Mouse (Mus musculus): ENCODE measurements at regions not wholly inside any gene's neighbourhood (a gene's known extent, or its start where the extent isn't known, plus 50 kb on each side); places are given as distances from the start of the nearest gene placed in this dataset.

DNA sequence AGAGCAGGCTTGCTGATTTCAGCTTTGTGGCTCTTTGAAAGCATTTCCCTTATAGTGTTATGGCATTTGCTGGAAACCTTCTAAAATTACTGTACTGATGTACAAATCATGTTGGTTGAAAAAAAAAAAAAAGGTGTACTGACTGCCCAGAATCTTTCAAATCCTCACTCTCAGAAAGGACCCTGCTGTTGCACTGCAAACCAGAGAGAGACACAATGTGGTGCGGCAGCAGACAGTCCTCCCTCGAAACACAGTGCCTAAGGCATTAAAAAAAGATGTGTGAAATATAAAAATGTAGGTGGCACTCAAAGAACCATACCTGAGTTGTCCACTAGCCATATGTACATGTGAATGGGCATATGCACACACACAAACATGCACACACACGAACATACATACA lies 128.3 kb downstream of the Actr3 start:
- DNase-seq = no peak

DNA sequence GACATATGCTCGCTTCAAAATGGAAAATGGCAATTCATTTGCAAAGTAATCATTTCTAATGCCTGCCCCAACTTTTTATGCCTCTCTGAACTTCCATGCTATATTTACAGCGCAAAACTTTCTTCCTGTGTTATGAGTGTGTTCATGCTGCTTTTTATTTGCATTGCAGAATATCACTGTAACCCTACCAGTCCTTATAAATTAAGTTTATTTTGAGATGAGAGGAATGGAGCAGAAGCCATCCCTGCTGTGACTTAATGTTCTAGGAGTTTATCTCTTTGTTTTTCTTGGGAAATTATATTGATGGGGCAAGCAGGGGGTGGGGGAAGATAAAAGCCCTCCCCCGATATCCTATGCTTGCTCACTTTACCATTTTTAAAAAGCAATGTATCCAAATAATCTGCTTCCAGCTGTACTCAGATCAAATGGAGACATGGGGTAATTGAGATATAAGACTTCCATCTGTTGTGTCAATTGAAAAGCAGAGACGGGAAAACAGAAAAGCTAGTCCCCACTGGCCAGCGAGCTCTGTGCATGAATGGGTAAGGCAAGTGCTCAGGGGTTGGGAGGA lies 136.9 kb downstream of the Actr3 start:
- DNase-seq = no peak

DNA sequence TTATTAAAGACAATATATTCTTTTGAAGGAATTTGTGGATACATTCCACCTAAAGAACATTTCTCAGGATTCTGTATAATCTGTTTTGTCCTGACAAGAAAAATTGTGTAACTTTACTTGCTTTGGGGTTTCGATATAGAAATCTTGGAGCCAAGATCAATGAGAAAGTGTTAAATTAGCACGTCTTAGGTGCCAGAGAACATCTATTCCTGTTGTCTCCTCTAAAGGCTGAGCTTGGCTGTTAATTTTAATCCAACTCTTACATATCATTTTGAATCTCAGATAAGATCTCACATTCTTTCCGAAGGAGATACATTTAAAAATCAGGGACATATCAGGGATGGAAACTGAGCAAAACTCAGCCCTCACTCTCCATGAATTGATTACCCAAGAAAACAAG lies 139.9 kb downstream of the Actr3 start:
- no peak for DNase-seq

DNA sequence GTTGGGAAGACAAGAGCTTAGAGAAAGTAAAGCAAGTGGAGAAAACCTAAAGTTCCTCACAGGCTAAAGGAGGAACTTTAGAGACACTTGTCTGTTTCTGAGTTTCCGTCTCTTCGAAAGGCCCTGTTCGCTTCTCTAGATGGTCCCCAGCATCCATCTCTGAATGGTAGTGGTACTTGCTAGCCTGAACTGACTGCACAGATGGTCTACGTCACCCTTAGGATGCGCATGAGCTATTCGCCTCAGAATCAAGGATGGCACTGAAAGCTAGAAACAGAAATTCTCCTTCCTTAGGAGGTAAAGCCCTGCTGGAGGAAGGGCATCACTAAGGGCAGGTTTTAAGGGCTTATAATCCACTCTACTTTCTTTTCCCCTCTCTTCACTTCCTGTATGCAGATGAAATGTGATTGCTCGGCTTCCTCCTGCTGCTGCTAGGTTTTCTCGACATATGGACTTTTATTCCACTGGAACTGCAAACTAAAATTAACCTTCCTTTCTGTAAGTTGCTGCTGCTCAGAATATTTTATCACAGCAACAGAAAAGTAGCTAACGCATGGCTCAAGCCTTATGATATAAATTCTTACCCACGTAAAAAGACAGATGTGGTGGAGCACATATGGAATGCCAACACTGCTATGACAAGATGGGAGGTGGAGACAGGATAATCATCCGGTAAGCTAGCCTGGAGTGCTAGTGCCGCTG lies 145.1 kb downstream of the Actr3 start:
- no peak for DNase-seq

DNA sequence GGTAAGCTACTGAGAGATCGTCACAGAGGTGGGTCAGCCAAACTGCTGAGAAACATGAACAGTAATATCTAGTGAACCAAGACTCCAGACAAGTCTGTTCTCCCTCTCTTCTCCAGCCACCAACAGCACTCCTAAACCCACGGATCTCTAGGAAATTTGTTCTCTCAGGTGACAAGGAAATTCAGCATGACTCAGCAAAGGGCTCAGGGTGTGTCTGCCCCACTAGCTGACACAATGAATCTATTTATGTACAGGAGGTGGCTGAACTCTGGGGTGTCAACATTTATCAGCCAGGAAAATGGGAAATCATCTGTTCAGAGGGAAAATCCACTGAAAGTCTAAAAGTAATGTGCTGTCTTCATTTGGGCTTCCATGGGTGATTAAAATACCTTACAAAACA lies 149.2 kb downstream of the Actr3 start:
- DNase-seq = no peak

DNA sequence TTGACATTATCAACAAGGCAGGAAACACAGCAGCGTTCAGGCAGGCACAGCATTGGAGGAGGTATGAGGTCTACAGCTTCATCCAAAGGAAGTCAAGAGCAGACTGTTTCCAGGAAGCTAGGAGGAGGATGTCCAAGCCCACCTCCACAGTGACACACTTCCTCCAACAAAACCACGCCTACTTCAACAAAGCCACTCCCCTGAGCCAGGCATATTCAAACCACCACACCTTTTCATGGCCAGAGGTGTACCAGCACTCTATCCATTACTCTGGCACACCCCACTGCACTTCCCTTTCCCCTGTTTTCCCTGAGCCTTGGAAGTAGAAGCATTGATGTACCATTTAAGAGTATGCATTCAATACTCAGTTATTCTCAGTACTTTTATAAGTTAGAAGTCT lies 150.8 kb downstream of the Actr3 start:
- DNase-seq = no peak

DNA sequence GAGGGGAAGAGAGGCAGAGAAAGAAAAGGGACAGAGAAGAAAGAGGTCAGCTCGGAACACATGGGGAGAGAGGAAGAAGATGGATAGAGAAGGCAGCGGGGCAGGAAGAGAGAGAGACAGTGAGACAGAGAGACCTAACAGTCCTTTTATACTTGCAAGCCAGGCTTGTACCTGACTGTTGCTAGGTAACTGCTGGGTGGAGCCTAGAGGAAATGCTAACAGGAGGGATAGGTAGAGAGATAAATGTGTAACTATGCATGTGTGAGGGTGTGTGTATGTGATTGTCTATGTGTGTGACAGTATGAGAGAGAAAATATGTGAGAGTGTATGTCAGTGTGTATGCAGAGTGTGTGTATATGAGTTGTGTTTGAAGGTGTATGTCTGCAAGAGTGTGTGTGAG lies 161.8 kb downstream of the Actr3 start:
- peak; percentile 17 for DNase-seq

DNA sequence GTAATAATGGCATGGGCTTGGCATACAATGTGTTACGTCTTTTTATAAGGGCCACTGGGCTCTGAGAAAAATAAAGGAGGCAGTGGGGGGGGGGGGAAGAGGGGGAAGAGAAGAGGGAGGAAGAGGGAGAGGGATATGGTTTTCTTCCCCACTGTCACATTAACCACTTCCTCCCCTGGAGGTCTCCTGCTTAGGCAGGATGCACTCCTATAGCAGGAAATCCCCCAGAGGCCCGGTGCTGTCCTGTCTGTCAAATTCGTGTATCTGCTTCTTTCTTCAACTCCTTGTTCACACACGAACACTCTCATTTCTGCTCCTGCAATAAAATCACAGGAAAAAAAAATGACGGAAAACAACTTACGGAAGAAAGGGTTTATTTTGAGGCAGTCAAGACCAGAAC lies 171.8 kb downstream of the Actr3 start:
- DNase-seq = peak; percentile 23

DNA sequence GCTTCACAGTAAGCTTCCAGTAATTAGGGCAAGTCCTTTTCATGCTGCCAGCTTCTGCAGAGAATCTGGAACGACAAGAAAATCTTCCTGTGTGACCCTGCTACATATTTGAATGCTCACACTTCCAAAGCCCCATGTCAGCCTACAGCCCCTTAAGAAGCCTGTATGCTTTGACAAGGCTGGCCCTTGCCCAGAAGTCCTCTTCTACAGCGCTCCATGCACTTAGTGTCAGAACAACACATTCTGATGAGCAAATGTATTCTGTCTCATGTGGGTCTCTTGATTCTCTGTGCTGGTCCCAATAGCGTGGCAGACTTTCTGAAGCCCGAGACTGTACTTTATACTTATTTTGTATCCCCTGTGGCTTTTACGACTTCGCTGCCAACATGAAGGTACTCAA lies 172.5 kb downstream of the Actr3 start:
- no peak for DNase-seq

DNA sequence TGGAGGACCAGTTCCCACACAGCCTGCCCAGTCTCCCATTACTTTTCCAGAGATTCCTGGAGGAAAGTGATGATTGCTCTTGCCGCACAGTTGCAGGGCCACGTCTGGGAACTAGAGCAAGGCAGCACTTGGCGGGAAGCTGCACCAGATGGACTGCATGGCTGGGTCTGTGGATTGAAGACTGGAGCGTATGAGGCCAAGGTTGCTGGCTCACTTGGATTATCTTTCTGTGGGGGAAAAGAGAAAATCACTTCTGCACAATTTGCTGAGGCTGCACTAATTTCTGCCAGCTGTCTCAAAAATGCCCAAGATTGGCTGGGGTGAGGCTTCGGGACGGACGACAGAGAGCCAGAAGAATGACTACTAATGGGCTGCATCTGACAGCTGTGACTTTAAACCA lies 193.2 kb downstream of the Actr3 start:
- no peak for DNase-seq

DNA sequence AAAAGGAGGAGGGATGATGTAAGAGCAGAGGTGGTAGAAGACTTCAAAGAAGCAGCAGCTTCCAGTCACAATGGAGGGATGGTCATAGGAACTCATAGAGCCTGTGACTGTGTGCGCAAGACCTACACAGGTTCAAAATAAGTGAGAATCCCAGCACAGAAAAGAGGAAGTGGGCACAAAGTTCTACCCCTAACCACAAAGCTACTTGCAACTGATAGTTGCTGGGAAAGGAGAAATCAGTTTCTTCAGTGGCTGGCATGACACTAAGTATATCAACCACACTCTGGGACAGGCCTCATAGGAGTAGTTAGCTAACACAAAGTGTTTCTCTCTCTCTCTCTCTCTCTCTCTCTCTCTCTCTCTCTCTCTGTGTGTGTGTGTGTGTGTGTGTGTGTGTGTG lies 193.8 kb downstream of the Actr3 start:
- no peak for DNase-seq

DNA sequence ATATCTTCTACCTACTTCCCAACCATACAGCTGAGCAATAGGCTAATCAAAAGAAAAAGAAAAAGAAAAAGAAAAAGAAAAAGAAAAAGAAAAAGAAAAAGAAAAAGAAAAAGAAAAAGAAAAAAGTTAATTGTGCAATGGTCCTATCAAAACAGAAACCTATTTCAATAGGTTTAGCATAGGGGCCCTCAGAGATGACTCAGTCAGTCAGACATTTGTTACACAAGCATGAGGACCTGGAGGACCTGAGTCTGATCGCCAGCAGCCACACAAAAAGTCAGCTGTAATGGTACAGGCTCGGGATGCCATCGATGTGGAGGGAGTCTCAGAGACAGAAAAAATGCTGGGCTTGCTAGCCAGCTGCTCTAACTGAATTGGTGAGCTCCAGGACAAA lies 197.9 kb downstream of the Actr3 start:
- no peak for DNase-seq

DNA sequence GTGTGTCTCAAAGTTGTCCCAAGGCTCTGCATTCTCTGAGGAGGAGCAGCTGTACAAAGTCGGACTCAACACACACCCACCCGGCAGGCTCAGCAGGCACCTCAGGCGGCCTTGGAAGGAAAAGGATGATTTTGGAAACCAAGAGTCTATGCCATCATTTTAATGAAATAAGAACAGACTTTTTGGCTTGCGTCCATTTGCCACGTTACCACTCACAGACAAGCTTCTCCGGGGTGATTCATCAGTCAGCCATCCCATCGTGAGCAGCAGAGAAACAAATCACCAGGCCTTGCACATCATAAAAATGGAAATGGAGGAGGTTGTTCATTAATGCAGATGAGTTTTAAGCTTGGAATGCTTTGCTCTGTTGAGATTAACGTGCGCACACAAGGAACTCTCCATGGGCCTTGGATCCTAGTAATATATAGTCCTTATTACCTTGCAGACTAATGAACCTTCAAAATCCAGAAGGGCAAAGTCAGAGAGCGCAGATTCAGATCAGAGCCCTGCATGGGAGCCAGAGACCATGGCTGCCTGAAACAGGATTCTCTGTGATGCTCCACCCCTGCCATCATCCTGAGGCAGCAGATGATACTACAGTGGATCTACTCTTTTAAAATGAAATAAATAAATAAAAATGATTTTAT lies 198.5 kb downstream of the Actr3 start:
- DNase-seq = no peak

DNA sequence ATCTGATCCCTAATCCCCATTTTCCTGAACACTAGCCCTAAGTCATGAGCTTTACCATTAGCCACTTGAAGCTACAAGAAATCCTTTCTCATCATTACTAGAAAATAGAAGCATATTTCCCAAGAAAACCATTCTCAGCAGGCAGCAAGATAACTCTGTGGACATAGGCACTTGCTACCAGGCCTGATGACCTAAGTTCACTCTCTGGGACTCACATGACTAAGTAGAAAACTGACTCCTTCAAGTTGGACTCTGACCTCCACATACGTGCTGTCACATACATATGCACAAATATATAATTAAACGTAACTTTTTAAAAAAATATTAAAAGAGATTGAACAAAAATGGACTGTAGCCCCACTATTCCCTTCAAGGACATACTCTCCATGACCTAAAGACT lies 200.8 kb downstream of the Actr3 start:
- no peak for DNase-seq

DNA sequence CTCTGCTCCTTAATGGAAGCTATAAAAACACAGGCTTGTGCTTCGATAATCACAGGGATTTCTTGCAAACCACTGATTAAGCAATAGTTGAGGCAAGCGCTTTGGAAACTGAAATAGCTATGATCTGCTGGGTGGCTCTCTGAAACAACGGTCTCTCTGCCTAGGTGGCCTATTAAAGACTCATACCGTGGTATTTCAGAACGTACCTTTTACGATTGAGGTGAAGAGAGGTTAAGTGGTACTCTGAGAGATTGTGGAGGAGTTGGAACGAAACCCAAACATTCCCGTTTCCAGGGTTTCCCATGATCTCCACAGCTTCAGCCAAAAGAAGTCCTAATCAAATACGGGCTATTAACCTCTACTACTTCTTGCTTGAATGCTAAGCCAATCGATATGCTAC lies 212.2 kb downstream of the Actr3 start:
- no peak for DNase-seq

DNA sequence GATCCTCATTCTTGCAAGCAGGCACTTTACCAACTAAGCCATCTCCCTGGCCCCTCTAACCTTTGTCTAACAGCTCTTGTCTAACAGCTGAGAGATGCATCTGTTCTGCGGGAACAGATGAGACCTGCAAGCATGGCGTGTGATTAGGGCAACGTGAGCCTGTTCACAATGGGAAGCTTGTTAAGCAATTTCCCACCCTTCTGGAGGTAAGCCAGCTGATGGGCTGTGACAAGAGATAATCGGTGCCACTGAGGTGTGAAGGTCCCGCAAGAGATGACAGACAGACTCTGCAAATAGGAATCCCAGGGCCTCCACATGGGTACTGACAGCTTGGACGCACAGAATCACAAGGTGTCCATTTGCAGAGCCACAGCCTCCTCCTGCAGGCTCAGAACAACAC lies 219.3 kb downstream of the Actr3 start:
- DNase-seq = no peak

DNA sequence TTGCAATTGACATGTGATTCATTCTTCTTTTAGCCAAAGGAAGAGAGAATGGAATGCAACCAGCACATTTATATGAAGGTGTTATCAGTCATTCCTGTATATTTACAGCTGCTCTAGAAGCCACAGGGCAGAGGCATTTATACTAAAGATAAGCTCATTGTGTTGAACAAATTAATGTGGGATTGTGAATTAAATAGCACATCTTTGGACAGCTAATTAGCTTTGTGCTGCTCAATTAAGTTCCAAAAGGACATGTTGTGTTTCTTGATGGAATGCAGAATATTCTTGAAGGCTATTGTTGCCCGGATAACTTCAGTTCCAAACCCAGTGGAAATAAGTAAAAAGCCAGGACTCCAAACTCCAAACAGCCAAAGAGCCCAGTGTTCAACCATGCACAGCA lies 248.4 kb downstream of the Actr3 start:
- no peak for DNase-seq

DNA sequence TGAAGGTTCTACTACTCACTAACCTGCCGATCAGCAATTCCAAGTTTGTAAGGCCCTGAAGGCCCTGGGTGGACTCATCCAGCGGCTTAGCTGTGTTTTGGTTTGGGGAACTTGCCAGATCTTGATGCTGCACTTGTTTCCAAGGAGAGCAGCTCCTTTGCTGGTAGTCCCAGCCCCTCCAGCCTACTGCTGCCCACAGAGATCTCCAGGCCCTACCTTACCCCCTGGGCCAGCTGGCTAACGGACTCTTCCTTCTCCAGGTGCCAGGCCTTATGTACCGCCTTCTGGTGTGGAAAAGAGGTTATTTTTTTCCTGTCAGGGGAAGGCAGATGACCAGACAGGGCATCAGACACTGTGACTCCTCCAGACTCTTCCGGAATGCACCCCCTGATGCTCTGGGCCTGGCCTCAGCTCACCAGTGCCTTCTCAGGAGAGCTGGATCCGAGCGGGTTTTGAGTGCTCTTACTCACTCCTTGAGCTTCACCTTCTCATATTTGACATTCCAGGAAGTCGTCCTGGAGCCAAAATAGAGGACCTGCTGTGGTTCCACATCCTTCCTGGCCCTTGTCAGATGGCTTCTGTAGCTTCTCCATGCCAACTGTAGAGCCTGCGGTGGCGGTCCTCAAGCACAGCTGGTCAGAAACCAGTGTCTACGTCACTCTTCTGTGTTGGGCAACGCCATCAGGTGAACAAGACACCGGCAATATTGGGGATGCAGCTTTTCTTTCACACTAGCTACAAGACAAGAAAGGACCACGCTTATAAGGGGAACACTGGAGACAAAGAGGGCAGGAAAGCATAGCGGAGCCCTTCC lies 259.2 kb downstream of the Actr3 start:
- no peak for DNase-seq

DNA sequence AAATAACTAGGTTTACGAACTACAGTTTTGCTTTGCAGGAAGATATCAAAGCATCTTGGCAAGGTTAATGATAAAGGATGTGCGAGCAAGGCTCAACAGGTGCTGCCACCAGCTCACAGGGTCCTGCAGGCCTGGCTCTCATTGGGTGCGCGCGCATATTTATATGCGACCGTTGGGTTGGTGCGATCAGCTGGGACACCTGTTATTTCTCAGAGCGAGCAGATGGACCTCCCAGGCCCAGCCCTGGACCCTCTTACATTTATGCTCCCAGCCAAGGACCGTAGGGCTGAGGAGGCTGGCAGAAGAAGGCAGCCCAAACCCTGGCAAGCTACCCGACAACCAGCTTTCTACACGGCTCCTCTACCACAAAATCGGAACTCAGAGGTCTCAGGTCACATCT lies 260.8 kb downstream of the Actr3 start:
- no peak for DNase-seq

DNA sequence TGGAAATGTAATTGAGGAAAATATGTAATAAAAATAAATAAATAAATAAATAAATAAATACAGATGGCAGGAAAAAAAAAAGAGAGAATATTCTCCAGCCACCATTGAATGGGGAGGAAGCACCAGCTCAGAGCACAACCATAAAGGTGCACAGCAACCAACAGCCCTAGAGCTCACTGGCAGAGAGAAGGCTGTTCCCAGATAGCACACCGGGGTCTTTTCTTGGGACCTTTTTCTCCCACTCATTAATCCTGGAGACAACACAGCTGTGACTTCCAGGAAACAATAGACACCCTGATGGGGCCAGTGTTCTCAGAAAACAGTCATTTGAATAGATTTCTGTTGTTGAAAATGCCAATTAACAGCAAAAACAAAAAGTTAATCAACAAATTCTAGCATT lies 263.1 kb downstream of the Actr3 start:
- DNase-seq = no peak

DNA sequence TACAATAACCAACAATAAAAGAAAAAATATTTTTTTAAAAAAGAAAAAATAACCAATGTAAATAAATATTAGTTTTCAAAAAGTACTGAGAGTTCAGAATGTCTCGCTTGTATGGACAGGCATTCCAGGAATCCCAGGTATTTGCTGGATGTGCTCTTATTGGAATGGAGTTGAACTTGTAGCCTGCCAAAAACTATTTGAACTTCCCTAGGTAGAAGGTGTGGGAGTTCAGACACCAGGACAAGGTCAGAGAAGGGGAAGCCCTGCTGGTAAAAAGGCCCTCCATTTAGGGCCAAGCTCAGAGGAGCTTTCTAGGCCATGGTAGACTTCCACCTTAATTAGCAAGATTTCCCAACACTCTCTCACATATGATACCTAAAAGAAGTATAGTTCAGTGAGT lies 270.3 kb downstream of the Actr3 start:
- no peak for DNase-seq

DNA sequence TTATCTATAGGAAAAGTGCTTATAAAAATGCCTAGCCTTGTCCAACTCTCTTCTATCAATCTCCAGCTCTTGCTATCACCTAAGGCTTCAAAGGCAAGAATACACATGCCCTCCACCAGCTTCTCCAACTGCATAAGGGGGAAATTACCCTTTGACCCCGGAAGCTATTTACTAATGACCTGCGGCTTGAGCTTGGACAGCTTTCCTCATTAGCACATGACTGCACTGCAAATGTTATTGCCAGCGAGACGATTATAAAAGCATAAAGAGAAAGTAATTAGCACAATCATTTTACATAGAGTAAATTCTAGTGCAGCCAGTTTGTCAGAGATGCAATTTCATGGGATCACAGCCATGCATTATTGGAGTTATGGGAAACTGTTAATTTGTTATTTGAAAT lies 277.0 kb downstream of the Actr3 start:
- DNase-seq = no peak

DNA sequence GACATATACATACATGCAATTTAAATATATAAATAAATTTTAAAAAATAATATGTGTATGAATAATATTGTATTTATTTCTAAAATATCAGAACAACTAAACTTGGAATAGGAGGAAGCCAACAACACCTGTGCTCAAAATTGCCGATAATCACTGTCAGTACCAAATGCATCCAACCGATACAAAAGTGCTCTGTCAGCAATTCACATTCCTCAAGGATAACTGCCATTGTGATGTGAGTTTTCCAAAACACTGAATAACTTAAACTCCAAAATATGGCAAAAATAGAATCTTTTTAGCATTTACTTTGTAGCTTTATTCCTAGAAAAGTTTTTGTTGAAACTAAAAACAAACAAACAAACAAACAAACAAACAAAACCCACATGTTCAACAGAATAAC lies 279.4 kb downstream of the Actr3 start:
- DNase-seq = no peak

DNA sequence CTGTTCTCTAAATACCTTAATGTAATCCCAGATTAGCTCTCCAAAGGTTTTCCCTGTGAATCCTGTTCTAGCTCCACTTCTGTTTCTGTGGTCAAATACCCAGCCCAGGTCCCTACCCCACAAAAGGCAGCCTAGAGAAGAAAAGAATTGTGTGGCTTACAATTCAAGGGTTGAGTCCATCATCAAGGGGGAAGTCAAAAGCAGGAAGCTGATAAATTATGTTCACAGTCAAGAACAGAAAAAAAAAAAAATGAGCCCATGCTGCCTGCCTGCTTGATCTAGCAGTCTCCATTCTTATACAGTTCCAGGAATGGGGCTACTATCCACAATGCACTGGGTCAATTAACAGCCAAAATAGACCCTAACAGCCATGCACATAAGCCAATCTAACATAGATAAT lies 285.7 kb downstream of the Actr3 start:
- no peak for DNase-seq

Measured in thymus, postnatal 14 days (tissue).